Mouse (Mus musculus) frontal cortex, postnatal 10 days (tissue): ENCODE results near the gene Cldnd1.

ENCODE experiments used
- DNase-seq, 2 experiments: peaks; one replicate each; pipeline ENCODE4 v3.0.0; 2022; ENCODE audit warnings: low spot score in 2 of 2, mixed read lengths in 1 of 2

Gene Cldnd1

GRCm38 (mm10) chr16:58708601-58709475 lies 18.9 kb upstream of the Cldnd1 start:
- DNase-seq: no peak

GRCm38 (mm10) chr16:58709536-58709935 lies 18.2 kb upstream of the Cldnd1 start:
- DNase-seq: no peak

GRCm38 (mm10) chr16:58712221-58712620 lies 15.5 kb upstream of the Cldnd1 start:
- no peak for DNase-seq

GRCm38 (mm10) chr16:58713128-58713527 lies 14.6 kb upstream of the Cldnd1 start:
- DNase-seq: no peak

GRCm38 (mm10) chr16:58715018-58715417 lies 12.7 kb upstream of the Cldnd1 start:
- no peak for DNase-seq

GRCm38 (mm10) chr16:58718666-58719120 lies 9.0 kb upstream of the Cldnd1 start, which contains the start of gene Gpr15:
Gene Gpr15 (minus strand): TSS chr16:58719070.
- DNase-seq: no peak

GRCm38 (mm10) chr16:58722292-58722691 lies 5.4 kb upstream of the Cldnd1 start:
- DNase-seq: no peak

GRCm38 (mm10) chr16:58726680-58727476 lies 832 bp upstream of the Cldnd1 start:
- DNase-seq: no peak

GRCm38 (mm10) chr16:58728176-58728671 lies 514 bp downstream of the Cldnd1 start:
- no peak for DNase-seq

- DNase-seq: no peak
These were observed 10.5 kb downstream of the Cldnd1 start for GRCm38 (mm10) chr16:58738205-58738604.

- no peak for DNase-seq
These were observed 11.1 kb downstream of the Cldnd1 start for GRCm38 (mm10) chr16:58738800-58739199.

- DNase-seq: no peak
These were observed 13.0 kb downstream of the Cldnd1 start for GRCm38 (mm10) chr16:58740751-58741150.

GRCm38 (mm10) chr16:58746715-58747114 lies 19.0 kb downstream of the Cldnd1 start:
- no peak for DNase-seq

GRCm38 (mm10) chr16:58751314-58751713 lies 23.6 kb downstream of the Cldnd1 start:
- DNase-seq: no peak

- DNase-seq: no peak
These were observed 28.5 kb downstream of the Cldnd1 start for GRCm38 (mm10) chr16:58756191-58756590.

GRCm38 (mm10) chr16:58763076-58763475 lies 35.4 kb downstream of the Cldnd1 start, which contains the start of gene Olfr172:
Gene Olfr172 (minus strand): TSS chr16:58763176.
- DNase-seq: no peak
